Mouse (Mus musculus): ENCODE results near the gene Npr3.
"Not testable (repeated sequence)": the region's sequence is repeated elsewhere in the genome, so short reads cannot be mapped to it uniquely, and the experiment has no call there.

Npr3 gene

GRCm38 (mm10) chr15:11881822-11882221 is 25.3 kb downstream of the Npr3 start:
- no peak for DNase-seq

GRCm38 (mm10) chr15:11878334-11878733 is 28.8 kb downstream of the Npr3 start:
- DNase-seq, result no peak

- DNase-seq, result no peak
Observed at GRCm38 (mm10) chr15:11877273-11877672, 29.8 kb downstream of the Npr3 start.

GRCm38 (mm10) chr15:11866918-11867317 is 40.2 kb downstream of the Npr3 start:
- DNase-seq, result no peak

GRCm38 (mm10) chr15:11863540-11863818 is 43.6 kb downstream of the Npr3 start:
- DNase-seq, result no peak

GRCm38 (mm10) chr15:11862785-11863539 is 44.1 kb downstream of the Npr3 start:
- no peak for DNase-seq

GRCm38 (mm10) chr15:11862253-11862652 is 44.8 kb downstream of the Npr3 start:
- DNase-seq, result no peak

GRCm38 (mm10) chr15:11860259-11860658 is 46.8 kb downstream of the Npr3 start:
- DNase-seq, result no peak

GRCm38 (mm10) chr15:11859829-11860228 is 47.3 kb downstream of the Npr3 start:
- DNase-seq, result no peak

GRCm38 (mm10) chr15:11858411-11858810 is 48.7 kb downstream of the Npr3 start:
- no peak for DNase-seq

- DNase-seq, result no peak
Observed at GRCm38 (mm10) chr15:11845204-11846062, 61.7 kb downstream of the Npr3 start.

GRCm38 (mm10) chr15:11844115-11844514 is 63.0 kb downstream of the Npr3 start:
- no peak for DNase-seq

GRCm38 (mm10) chr15:11841828-11842227 is 65.3 kb downstream of the Npr3 start:
- no peak for DNase-seq

GRCm38 (mm10) chr15:11835913-11836312 is 71.2 kb downstream of the Npr3 start:
- DNase-seq, result no peak

GRCm38 (mm10) chr15:11822347-11822746 is 84.7 kb downstream of the Npr3 start:
- DNase-seq, result not testable (repeated sequence)

GRCm38 (mm10) chr15:11815551-11815950 is 91.5 kb downstream of the Npr3 start:
- DNase-seq, result no peak

- no peak for DNase-seq
Observed at GRCm38 (mm10) chr15:11803576-11803975, 103.5 kb downstream of the Npr3 start.

- no peak for DNase-seq
Observed at GRCm38 (mm10) chr15:11801863-11802722, 105.0 kb downstream of the Npr3 start.

GRCm38 (mm10) chr15:11794632-11795031 is 112.5 kb downstream of the Npr3 start:
- no peak for DNase-seq
